Mouse (Mus musculus) layer of hippocampus, adult 2 months (tissue): ENCODE data around the gene Ywhae. TPM values are rescaled to one million over a fixed set of nuclear protein-coding genes. Genes with fewer than 3 reads are reported as not detected.
A peak's percentile ranks its signal among the peaks of the same experiment; 100 is the strongest.

ENCODE experiments used
- DNase-seq, 2 experiments: peaks; one replicate each; pipeline ENCODE4 v3.0.0; 2022; ENCODE audit warnings: low spot score in 2 of 2
- H3K27ac ChIP-seq: fragments of 200-600 bp; 2 replicates; pipeline ENCODE4 v1.8.1; 2022
- H3K4me3 ChIP-seq: fragments of 200-600 bp; 2 replicates; pipeline ENCODE4 v1.8.1; 2022; ENCODE audit warnings: mild to moderate bottlenecking
- CTCF ChIP-seq: fragments of 200-600 bp; conservative IDR thresholded peaks from 2 replicates; pipeline ENCODE4 v1.8.1; 2022; ENCODE audit warnings: antibody characterized with exemption, mild to moderate bottlenecking, moderate library complexity
- total RNA-seq, 2 experiments: library from RNA; stranded (reverse); gene quantifications; 2 replicates each; pipeline ENCODE4 v1.2.3; 2021

Ywhae gene
- total RNA-seq, 2 experiments from 2014 or later = 1,140 to 1,236 TPM

DNA sequence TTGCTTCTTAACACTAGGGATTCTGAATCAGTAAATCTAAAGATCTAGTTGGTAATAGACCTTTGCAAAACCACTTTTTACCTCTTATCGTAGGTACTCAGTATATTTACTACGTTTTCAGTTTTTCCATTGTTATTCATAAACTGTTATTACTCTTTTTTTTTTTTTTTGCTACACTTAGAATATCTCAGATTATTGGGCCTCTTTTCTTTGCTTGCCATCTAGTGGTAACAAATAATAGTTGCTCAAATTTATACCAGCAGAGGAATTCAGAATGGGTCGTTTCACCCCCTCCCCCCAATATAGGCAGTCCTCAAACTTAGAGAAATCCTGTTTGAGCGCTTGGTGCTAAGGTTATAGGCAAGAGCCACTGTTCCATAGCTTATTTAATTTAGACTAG lies 18.4 kb downstream of the Ywhae start:
- Histone ChIP-seq H3K4me3 (no peak overlapping the region), H3K27ac (no peak overlapping the region; the same call in 1 of the 2 replicates)
- no peak for DNase-seq
- peak; percentile 70 for TF ChIP-seq CTCF

DNA sequence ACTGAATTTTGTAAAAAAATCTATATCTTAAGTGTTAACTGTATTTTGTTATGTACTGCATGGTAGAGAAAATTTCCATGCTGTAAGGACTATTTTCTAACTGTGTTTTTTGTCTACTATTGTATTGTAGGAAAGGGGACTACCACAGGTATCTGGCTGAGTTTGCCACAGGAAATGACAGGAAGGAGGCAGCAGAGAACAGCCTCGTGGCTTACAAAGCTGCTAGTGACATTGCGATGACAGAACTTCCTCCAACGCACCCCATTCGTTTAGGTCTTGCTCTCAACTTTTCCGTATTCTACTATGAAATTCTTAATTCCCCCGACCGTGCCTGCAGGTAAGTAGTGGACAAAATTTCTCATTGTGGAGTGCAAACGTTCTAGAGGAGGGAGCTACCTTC lies 24.0 kb downstream of the Ywhae start:
- DNase-seq = no peak
- no peak overlapping the region for H3K27ac ChIP-seq
- H3K4me3 ChIP-seq = no peak overlapping the region
- TF ChIP-seq CTCF = 0 out of 2 replicates have a peak, but pooled peaks have one; percentile 16

DNA sequence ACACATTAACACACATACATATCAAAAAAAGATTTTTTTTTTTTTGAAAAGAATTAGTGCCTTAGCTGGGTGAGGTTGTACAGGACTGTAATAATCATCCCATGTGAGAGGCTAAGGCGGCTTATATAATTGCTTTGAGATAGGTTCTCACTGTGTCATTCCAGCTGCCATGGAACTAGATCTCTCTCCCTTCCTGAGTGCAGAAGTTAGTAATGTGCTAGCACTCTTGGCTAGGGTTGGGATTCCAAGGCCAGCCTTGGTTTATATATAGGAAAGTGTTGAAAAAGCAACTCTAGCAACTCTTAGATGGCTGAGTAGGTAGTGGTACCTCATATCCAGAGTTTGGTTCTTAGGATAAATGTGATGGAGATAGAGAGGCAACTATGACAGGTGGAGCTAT lies 25.9 kb downstream of the Ywhae start:
- Histone ChIP-seq H3K27ac (no peak overlapping the region), H3K4me3 (no peak overlapping the region)
- no peak for DNase-seq
- TF ChIP-seq CTCF = no peak

DNA sequence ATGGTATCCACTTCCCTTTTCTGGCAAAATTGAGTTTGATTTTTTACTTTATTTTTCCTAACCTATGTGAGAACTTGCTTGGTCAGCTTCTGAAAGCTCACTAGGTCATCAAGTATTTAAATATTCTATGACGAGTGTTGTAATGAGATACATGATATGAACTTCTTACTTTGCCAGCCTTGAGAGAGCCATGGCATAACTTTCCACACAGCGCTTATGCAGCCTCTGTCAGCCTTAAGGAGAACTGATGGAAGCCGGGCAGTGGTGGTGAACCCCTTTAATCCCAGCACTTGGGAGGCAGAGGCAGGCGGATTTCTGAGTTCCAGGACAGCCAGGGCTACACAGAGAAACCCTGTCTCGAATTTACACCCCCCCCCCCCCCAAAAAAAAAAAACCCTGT lies 28.1 kb downstream of the Ywhae start:
- TF ChIP-seq CTCF = no peak
- no peak overlapping the region for H3K27ac ChIP-seq
- no peak overlapping the region for H3K4me3 ChIP-seq
- no peak for DNase-seq

DNA sequence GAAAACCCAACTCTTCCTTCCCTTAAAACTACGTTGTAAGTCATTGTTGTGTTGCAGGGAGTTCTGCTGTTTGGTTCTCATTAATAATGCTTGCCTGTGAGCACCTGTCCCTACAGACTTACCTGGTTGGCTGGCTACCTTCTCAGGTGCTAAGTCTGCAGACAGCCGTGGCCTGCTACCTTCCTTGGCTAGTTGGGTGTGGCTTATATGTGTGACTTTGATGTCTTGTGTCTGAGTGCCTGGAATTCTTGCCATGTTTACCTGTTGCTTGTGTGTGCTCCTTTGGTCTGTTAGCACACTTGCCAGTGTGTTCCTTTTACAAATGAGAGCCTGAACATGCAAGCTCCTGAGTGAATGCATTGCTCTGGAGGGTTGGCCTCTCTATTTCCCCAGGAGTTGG lies 30.0 kb downstream of the Ywhae start:
- no peak overlapping the region for H3K4me3 ChIP-seq
- H3K27ac ChIP-seq = no peak overlapping the region
- no peak for DNase-seq
- TF ChIP-seq CTCF = no peak

DNA sequence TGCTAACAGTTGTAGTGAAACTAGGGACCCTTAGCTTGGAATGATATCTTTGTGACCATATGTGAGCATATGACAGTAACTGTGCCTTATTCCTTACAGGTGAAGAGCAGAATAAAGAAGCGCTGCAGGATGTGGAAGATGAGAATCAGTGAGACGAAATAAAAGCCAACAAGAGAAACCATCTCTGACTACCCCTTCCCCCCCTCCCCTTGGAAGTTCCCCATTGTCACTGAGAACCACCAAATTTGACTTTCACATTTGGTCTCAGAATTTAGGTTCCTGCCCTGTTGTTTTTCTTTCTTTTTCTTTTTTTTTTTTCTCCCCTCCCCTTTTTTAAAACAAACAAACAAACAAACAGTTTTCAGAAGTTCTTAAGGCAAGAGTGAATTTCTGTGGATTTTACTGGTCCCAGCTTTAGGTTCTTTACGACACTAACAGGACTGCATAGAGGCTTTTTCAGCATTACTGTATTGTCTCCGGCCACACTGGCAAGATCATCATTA lies 31.9 kb downstream of the Ywhae start:
- DNase-seq = no peak
- no peak for TF ChIP-seq CTCF
- Histone ChIP-seq H3K27ac (no peak overlapping the region), H3K4me3 (no peak overlapping the region)

DNA sequence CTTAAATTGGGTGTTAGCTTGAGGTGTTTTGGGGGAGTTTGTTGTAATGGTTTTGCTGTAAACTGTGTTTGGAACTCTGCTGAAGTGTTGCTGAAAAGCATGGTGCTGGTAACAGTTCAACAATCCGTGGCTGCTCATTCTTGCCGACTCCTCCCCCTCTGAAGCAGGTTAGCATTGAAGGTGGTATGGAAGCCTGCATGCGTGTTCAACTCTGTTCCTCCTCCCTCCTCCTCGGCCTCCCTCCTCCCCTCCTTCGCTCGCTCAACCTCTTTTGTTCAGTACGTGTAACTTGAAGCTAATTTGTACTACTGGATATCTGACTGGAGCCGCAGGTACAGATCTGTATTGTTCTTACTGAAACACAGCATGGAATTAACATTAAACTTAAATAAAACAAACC lies 32.5 kb downstream of the Ywhae start:
- DNase-seq = no peak
- Histone ChIP-seq H3K27ac (no peak overlapping the region), H3K4me3 (no peak overlapping the region)
- TF ChIP-seq CTCF = no peak

DNA sequence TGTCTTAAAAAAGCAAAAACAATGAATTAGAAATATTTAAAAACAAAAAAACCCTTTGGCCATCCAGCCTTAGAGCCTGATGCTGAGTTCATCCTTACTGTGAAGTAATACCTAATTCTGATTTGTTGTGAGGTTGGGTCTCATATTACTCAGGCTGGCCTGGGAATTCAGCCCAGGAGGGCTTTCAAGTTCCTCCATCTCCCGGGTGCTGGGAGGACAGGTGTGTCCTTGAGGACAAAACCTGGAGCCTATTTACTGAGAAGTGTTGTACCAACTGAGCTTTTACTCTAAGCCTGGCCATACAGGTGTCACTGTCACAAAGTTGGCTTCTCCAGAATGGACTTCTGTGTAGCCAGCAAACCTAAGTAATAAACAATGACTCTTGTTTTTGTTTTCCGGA lies 34.3 kb downstream of the Ywhae start:
- no peak overlapping the region for H3K27ac ChIP-seq
- DNase-seq = no peak
- no peak for TF ChIP-seq CTCF
- no peak overlapping the region for H3K4me3 ChIP-seq

DNA sequence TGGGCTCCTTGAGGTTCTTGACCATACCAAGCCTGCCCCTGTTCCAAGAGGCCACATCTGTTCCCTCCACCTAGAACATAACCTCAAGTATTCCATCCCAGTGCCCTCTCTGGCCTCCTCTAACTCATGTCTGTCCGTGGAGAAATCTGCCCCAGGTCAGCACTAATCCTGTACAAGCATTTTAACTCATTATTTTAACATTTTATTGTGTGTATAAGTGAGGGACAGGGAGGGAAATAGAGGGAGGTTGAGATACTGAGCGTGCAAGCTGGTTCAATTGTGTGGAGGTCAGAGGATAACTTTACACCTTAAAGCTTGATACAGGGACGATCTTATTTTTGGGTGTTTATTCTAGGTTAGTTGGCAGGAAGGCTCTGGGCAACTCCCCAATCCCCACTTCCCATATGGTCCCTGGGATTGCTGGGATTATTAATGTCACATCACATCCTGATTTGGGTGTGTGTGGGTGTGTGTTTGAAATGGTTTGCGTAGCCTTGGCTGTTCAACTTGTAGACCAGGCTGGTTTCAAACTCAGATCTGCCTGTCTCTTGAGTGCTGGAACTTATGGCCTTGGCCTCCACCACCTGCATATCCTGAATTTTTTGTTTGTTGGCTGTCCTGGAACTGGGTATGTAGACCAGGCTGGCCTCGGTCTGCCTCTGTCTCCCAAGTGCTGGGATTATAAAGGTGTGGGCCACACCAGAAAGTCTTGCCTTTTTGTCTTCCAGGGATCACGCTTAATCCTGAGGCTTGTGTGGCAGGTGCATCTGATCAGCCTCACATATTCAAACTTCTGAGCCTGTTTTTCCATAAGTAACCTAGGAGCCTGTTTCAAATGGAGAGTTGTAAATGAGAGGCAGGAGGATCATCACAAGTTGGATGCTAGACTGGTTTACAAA lies 35.7 kb downstream of the Ywhae start:
- Histone ChIP-seq H3K4me3 (no peak overlapping the region), H3K27ac (peak overlapping the region; percentile 58)
- no peak for TF ChIP-seq CTCF
- DNase-seq = peak; percentile 43 to 63

DNA sequence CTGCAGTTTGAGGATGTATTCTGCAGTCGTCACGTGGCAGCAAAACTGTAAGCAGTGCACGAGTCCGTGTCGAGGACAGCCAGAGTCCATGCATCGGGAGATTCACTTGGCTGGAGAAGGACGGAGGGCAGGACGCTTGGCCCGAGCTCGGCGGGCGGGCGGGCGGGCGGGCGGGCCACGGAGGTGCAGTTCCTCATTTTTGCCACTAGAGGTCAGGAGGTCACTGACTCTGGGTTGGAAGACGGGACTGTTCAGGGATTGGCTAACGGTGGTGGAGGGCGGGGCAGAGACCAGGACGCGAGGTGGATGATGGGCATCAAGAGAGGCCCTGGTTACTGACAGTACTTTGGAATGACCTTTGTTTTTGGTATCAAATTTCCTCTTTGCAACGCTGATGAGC lies 36.5 kb downstream of the Ywhae start:
- Histone ChIP-seq H3K27ac (peak overlapping the region; percentile 58), H3K4me3 (peak overlapping the region; percentile 33)
- peak; percentile 99 for TF ChIP-seq CTCF
- peak; percentile 82 to 84 for DNase-seq

DNA sequence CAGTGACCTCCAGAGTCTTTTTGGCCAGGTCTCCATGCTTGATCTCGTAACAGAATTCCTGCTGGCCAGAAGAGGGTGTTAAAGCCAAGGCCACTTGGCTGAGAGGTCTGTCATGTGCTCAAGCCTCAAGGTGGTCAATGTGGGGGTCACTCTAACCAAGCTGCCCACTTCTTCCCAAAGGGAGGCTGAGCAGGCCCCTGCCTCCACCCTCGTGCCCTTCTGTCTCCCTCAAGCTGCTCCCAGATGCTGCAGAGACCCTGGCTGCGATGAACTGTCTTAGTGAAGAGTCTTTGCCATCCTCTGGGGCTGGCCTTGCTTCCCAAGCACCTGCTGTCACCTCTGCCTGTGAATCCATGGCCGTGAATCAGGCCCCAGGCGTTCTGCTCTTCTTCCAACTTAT lies 39.9 kb downstream of the Ywhae start:
- no peak for DNase-seq
- no peak overlapping the region for H3K27ac ChIP-seq
- H3K4me3 ChIP-seq = no peak overlapping the region
- TF ChIP-seq CTCF = no peak

DNA sequence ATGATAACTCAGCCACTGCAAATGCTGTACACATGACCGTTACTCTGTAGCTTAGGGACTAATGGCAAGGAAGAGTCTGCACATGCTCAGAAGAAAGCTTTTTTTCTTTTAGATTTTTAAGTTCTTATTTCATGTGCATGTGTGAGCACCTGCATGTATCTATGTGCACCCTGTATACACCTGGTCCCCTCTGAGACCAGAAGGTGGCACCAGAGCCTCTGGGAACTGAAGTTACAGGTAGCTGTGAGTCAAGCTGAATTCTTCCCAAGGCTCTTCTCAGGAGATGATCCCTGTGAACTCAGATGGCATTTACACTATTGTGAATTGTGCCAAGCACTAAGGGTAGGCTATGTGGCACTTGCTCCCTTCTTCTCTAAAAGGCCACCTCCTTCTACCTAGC lies 43.2 kb downstream of the Ywhae start:
- no peak for DNase-seq
- TF ChIP-seq CTCF = peak; percentile 56
- Histone ChIP-seq H3K4me3 (no peak overlapping the region), H3K27ac (no peak overlapping the region)

DNA sequence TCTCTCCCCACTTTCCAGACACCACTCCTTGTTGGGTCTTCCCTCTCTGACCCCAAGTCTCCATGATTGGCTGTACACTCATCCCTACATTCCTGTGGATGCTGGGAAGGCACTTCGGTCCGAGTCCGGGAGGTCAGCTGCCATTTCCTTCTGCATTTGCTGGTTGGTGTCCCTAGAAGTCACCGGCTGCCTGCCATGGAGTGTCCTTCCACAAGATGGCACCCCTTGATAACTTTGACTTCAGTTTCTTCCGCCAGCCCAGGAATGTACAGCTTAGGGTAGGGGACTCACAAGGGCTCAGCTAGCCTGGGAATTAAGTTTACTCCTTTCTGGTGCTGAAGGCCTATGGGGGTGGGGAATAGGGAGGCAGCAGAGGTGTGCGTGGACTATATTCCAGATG lies 49.2 kb downstream of the Ywhae start:
- peak in 1 of 2 experiments; percentile 57 for DNase-seq
- no peak overlapping the region for H3K27ac ChIP-seq
- peak; percentile 88 for TF ChIP-seq CTCF
- H3K4me3 ChIP-seq = no peak overlapping the region

DNA sequence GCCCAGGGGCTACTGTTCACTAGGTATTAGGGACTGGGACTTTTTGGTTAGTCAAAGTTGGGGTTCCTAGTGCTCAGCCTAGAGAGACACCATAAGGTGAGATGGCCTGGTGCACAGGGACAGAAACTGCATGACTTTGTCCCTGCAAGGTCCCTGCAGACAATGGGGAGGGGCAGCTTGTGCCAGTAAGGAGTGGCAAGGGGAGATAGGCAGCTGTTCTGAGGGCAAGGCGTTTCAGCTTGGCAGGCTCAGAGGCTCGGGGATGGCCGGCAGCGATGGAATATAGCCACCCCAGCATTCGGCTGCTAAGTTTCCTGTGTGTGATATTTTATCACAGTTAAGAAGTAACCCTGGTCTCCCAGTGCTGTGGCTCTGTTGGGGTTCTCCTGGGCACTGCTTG lies 51.1 kb downstream of the Ywhae start:
- no peak overlapping the region for H3K4me3 ChIP-seq
- no peak for DNase-seq
- TF ChIP-seq CTCF = no peak
- no peak overlapping the region for H3K27ac ChIP-seq
